Mouse (Mus musculus) right cerebral cortex, adult 18-20 months (tissue): ENCODE results near the gene Spns1.
"Not testable (repeated sequence)": the region's sequence is repeated elsewhere in the genome, so short reads cannot be mapped to it uniquely, and the experiment has no call there.

Source experiments
- DNase-seq: peaks from one replicate; pipeline ENCODE4 v3.0.0; 2022; ENCODE audit warnings: mixed read lengths

Spns1 gene

GRCm38 (mm10) chr7:126332691-126333090 lies 44.6 kb downstream of the Spns1 start:
- no peak for DNase-seq

GRCm38 (mm10) chr7:126330693-126331092 lies 46.6 kb downstream of the Spns1 start:
- DNase-seq = no peak

- DNase-seq = no peak
Observed at GRCm38 (mm10) chr7:126329907-126330645, 47.2 kb downstream of the Spns1 start.

GRCm38 (mm10) chr7:126328848-126329247 lies 48.4 kb downstream of the Spns1 start:
- not testable (repeated sequence) for DNase-seq

- not testable (repeated sequence) for DNase-seq
Observed at GRCm38 (mm10) chr7:126325576-126326273, 51.5 kb downstream of the Spns1 start.

GRCm38 (mm10) chr7:126324791-126325190 lies 52.5 kb downstream of the Spns1 start:
- DNase-seq = no peak

- peak; percentile 71 for DNase-seq
Observed at GRCm38 (mm10) chr7:126323729-126324128, 53.5 kb downstream of the Spns1 start.
